Mouse (Mus musculus) kidney, adult 9 months (tissue): Measurements from ENCODE around the gene Itga1.

Source experiments
- DNase-seq: peaks from one replicate; pipeline ENCODE4 v3.0.0; 2022

Gene Itga1

GRCm38 (mm10) chr13:115050660-115051559, 50.9 kb downstream of the Itga1 start:
- no peak for DNase-seq

DNA sequence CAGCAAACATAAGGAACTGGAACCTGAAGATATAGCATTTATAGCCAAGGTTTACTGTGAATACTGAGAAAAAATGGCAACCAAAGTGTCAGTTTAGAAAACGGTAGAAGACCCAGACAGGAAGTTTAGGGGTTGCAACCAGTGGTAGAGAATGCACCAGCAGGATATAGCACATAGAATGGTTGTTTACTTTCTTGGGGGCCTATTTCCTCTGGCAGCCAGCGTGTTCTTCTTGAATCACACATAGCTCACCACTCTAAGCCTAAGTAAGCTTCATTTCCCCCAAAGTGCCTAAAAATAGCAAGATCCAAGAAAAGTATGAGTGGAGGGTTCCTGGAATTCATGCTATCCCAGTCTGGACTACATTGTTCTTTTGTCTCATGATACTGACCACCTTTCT, 59.1 kb downstream of the Itga1 start:
- DNase-seq: no peak

GRCm38 (mm10) chr13:115037304-115037703, 64.5 kb downstream of the Itga1 start:
- peak; percentile 55 for DNase-seq

GRCm38 (mm10) chr13:115035387-115035786, 66.4 kb downstream of the Itga1 start:
- no peak for DNase-seq

DNA sequence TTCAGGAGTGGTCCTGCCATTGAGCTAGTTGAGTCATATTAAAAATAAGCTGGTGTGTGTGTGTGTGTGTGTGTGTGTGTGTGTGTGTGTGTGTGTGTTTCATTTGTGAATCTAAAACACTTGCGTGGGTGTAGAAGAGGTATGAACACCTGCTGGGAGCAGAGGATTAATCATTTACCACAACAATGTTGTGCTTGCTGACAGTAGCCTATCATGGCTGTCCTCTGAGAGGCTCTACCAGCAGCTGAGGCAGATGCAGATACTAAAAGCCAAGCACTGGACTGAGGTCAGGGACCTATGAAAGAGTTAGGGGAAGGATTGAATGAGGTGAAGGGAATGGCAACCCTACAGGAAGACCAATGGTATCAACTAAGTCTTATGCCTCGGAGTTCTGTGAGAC, 68.6 kb downstream of the Itga1 start:
- DNase-seq: peak; percentile 60

- peak; percentile 92 for DNase-seq
Measured at GRCm38 (mm10) chr13:115031177-115032000, 70.4 kb downstream of the Itga1 start.

- DNase-seq: no peak
Measured at GRCm38 (mm10) chr13:115025394-115025793, 76.4 kb downstream of the Itga1 start.

GRCm38 (mm10) chr13:115022117-115022787, 79.5 kb downstream of the Itga1 start:
- no peak for DNase-seq

GRCm38 (mm10) chr13:115021411-115021810, 80.4 kb downstream of the Itga1 start:
- DNase-seq: no peak

DNA sequence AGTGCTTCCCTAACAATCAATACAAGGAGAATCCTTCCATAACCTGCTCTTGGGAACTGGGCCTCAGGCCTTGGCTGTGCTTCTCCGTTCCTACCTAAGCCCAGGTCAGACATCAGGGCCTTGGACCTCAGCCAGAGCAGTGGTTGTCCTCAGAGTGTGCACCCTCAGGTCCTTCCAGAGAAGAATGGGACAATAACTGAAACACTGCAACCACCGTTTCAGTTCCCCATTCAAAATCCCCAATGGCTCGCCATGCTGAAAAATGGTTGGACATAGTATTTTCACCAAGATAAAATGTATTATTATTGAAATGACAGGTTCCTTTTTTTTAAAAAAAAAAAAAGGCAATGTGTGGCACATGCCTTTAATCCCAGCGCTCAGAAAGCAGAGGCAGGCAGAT, 81.0 kb downstream of the Itga1 start:
- no peak for DNase-seq

DNA sequence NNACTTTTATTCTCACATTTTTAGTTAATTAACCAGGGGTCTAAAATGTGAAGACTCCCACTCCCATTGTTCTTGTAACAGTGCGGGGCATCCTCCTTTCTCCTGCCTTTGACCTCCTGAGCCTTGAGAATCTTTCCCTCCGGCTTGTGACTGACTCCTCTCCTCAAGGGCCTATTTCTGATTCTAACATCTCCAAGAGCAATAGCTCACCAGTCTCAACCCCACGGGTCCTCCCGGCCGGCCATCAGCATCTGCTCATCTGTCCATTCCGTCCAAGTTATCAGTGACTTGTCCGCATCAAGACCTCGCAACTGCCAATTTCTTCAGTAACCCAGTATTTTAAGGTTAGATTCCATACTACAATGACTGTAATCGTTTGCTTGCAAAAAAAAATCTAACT, 84.2 kb downstream of the Itga1 start:
- no peak for DNase-seq

DNA sequence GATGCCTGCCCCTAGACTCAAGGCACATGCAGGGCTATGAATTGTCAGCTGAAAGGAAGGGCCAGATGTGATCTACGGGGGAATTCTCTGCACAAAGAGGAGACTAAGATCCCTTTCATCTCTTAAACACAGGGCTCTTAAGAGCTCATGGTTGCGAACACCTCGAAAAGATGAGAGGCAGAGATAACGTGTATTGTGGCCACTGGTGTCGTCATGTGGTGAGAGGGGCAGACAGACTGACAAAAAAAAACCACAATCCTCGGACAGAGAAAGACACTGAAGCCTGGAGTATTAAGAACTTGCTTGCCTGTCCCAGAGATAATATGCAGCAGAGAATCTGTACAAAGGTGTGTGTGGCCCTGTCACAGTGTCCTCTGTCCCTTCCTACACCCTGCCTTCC, 90.2 kb downstream of the Itga1 start:
- no peak for DNase-seq

GRCm38 (mm10) chr13:115006213-115006835, 95.4 kb downstream of the Itga1 start:
- no peak for DNase-seq

GRCm38 (mm10) chr13:115005342-115005741, 96.4 kb downstream of the Itga1 start:
- DNase-seq: no peak

DNA sequence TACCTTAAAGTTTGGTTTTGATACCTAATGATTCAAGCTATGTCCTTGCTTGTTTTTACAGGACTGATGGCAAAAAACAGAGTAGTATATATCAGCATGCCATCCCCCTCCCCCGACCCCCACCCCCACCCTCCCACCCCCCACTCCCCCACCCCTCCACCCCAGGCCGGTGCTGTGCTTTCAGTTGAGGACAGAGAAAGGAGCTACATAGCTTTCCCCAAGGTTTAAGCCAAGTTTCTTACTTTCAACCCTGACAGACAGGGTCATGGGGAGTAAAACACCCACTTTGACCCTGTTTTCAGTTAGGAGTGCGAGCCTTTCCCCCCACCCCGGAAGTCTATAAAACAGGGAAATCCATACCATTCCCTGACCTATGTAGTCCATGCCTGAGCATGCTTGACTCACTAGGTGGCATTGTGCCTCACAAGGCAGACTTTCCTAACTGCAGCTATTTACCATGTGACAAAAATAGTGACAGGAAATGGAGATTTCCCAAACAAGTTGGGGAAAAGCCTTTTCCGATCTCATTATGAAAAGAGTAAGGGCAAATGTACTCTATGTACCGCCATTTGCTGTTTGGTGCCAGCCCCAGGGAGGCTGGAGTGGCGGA, 98.2 kb downstream of the Itga1 start:
- peak; percentile 22 for DNase-seq

GRCm38 (mm10) chr13:115002837-115003236, 98.9 kb downstream of the Itga1 start:
- no peak for DNase-seq

GRCm38 (mm10) chr13:115002155-115002554, 99.6 kb downstream of the Itga1 start:
- DNase-seq: no peak

- DNase-seq: no peak
Measured at GRCm38 (mm10) chr13:114999582-114999981, 102.2 kb downstream of the Itga1 start.

DNA sequence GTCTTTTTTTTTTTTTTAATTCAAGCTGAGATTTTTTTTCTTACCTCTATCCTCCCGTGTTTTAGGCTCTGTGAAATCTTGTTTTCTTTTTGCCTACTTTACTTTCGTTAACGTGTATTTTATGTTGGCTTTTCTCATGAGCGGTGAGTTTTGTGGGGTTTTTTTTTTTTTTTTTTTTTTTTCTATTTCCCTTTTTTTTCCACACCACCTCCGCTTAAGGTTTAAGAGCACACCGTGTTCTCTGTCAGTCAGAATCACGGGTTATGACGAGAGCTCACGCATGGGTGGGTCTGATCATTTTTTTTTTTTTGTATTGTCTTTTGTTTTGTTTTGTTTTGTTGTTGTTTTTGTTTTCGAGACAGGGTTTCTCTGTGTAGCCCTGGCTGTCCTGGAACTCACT, 103.7 kb downstream of the Itga1 start:
- no peak for DNase-seq

GRCm38 (mm10) chr13:114992260-114993014, 109.3 kb downstream of the Itga1 start:
- DNase-seq: no peak

DNA sequence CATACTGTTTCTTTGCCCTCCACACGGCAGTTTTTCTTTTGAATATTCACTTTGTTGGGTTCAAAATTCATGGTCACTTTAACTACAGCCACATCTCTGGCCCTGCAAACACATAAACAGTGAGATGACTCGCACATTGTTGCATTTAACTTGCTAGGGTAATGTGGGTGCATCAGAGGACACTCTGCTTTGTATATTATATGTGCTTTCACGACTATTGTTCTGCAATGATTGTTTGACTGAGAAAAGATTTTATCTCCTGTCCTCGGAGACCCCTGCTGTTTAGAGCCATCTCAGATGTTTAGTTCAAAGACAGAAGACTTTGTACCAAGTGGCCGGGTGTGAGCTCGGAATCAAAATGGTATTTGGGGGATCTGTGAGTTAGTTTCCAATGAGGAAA, 114.1 kb downstream of the Itga1 start:
- no peak for DNase-seq

- DNase-seq: peak; percentile 72
Measured at GRCm38 (mm10) chr13:114987161-114987560, 114.6 kb downstream of the Itga1 start.
